Mouse (Mus musculus) lung, embryonic 16.5 days (tissue): ENCODE data around the gene Klhl4. TPM values are rescaled to one million over a fixed set of nuclear protein-coding genes. Genes with fewer than 3 reads are reported as not detected.

ENCODE experiments used
- ATAC-seq: fragments of 200-750 bp; cut with Nextera tagmentation; 2 replicates; pipeline ENCODE4 v1.8.0; 2017; ENCODE audit warnings: low read depth, mild to moderate bottlenecking, moderate library complexity
- H3K27ac ChIP-seq: fragments of 300-500 bp; sonication (generic); 2 replicates; pipeline ENCODE4 v1.5.1; 2014; ENCODE audit warnings: mild to moderate bottlenecking, control low read depth, low read length
- H3K27me3 ChIP-seq: fragments of 300-500 bp; sonication (generic); 2 replicates; pipeline ENCODE4 v1.6.1; 2014; ENCODE audit warnings: low read depth, low read length, mixed read lengths; ENCODE audit not compliant: control insufficient read depth, insufficient read depth
- H3K36me3 ChIP-seq: fragments of 300-500 bp; sonication (generic); 2 replicates; pipeline ENCODE4 v1.6.1; 2014; ENCODE audit warnings: low read length; ENCODE audit not compliant: control insufficient read depth, insufficient read depth
- H3K4me1 ChIP-seq: fragments of 300-500 bp; sonication (generic); replicated peaks from 2 replicates; pipeline ENCODE4 v1.6.1; 2014; ENCODE audit warnings: low read length, mixed read lengths; ENCODE audit not compliant: control insufficient read depth, insufficient read depth
- H3K4me2 ChIP-seq: fragments of 300-500 bp; sonication (generic); 2 replicates; pipeline ENCODE4 v1.6.1; 2014; ENCODE audit warnings: low read depth, low read length, control low read depth
- H3K4me3 ChIP-seq: fragments of 300-500 bp; sonication (generic); 2 replicates; pipeline ENCODE4 v1.5.1; 2014; ENCODE audit warnings: mild to moderate bottlenecking, low read length, control low read depth
- H3K9ac ChIP-seq: fragments of 300-500 bp; sonication (generic); 2 replicates; pipeline ENCODE4 v1.6.1; 2014; ENCODE audit warnings: low read length, control low read depth
- H3K9me3 ChIP-seq: fragments of 300-500 bp; sonication (generic); 2 replicates; pipeline ENCODE4 v1.6.1; 2016; ENCODE audit warnings: low read length; ENCODE audit not compliant: control insufficient read depth
- WGBS: fragments of 180-500 bp; shearing (Covaris S2); extraction: QIAGEN DNeasy Blood & Tissue Kit; methylation state at CpG from one replicate; pipeline ENCODE4 v1.1.7; 2014; 5-methylcytosine and 5-hydroxymethylcytosine counted together
- polyA plus RNA-seq: library from polyadenylated mRNA; unstranded; fragments of >200 nt; fragmentation: Nextera tagmentation; extraction: Ambion mirVana; gene quantifications from 2 replicates; pipeline ENCODE4 v1.2.1, GENCODE M21; 2015

The Klhl4 gene
- 19.3 and 21.6 TPM in 2 replicates for polyA plus RNA-seq

DNA sequence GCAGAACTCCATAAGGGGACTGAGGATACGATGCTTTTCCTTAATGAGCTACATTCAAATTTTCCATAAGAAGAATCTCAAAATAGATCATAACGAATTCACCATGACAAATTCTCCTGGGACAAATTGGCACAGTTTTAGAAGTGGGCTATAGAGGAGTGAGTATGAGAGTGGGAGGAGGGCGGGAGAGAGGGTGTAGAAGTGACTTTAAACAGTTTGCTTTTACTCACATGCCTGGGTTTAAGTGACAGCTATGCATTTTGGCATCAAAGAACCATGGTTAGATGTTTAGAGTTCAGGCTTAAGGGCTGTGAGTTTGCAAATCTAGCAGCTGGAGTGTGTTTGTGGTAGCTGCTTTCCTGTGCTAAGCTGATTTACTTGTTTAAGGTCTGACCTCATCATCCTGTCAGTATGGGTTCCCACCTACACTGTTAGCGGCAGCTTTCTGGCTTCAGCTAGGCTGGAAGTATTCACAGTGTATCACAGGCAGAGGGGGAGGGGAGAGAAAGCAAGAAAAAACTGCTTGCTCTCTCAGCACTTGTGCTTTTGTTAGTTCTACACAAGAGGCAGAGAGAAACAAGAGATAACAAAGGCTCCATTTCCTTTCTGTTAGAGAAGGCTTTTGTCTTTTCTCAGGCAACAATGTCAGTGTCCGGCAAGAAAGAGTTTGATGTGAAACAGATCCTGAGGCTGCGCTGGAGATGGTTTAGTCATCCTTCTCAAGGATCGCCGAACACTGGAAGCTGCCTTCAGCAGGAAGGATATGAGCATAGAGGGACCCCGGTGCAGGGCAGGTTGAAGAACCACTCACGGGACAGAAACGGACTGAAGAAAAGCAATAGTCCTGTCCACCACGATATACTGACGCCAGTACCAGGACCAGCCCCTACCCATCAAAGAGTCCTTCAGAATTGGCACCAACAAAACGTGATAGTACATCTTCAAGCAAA lies at the start of gene Klhl4:
TSS of gene Klhl4 (plus strand) at position 552 of the 950 bp plus-strand sequence.
- no peaks in the 10 kb centered on the region for H3K36me3 ChIP-seq
- peak; percentile 75 for ATAC-seq
- peak within 1 kb of the TSS; percentile 4 for H3K4me2 ChIP-seq
- no peaks in the 10 kb centered on the region for H3K4me1 ChIP-seq
- no peaks in the 10 kb centered on the region for H3K27me3 ChIP-seq
- 0 out of 2 replicates have a peak within 1 kb of the TSS, but pooled peaks have one; percentile 3 for H3K9ac ChIP-seq
- 29% methylated on average over 14 of the region's 14 CpGs for WGBS
- H3K27ac ChIP-seq = peak within 1 kb of the TSS; percentile 51
- no peaks in the 10 kb centered on the region for H3K9me3 ChIP-seq
- peak within 1 kb of the TSS; percentile 37 for H3K4me3 ChIP-seq

DNA sequence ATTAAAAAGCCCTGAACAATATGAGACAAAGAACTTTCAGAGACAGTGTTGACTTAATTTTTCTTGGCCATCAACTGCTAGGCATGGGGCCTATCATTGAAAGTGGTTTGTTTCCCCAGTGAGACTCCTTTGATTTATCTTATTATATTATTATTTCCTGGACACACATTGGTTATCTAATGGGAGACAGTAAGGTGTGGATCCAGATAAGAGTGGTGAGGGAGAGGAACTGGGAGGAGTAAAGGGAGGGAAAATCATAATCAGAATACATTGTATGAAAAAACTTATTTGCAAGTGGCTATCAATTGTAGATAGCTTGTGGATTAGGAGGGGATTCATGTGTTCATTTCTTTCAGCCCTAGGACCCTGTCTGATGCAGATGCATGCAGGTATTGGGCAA lies 10.0 kb downstream of the Klhl4 start:
- Histone ChIP-seq H3K4me2 (no peak overlapping the region), H3K27me3 (no peaks in the 10 kb centered on the region), H3K27ac (no peak overlapping the region), H3K36me3 (no peaks in the 10 kb centered on the region), H3K4me1 (no peaks in the 10 kb centered on the region), H3K9ac (no peak overlapping the region), H3K4me3 (no peak overlapping the region), H3K9me3 (no peaks in the 10 kb centered on the region)
- ATAC-seq = no peak

DNA sequence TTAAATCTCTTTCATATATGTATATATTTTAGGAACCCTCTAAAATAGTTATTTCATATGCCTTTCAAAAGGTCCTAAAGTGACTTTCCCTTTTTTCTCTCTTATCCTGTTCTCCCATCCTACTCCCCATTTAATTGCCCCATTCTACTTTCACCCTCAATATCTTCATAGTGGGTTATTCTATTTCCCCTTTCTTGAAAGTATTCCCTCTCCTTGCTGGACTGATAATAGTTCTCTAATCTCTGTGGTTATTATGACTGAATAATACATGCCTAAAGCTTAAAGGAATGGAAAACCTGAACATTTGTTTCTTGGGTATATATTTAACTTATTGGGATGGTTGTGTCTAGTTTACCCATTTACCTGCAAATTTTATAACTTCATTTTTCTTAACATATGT lies 12.6 kb downstream of the Klhl4 start:
- Histone ChIP-seq H3K9me3 (no peaks in the 10 kb centered on the region), H3K27me3 (no peaks in the 10 kb centered on the region), H3K36me3 (no peaks in the 10 kb centered on the region), H3K27ac (no peak overlapping the region), H3K9ac (no peak overlapping the region), H3K4me2 (no peak overlapping the region), H3K4me1 (no peaks in the 10 kb centered on the region), H3K4me3 (no peak overlapping the region)
- ATAC-seq = no peak

DNA sequence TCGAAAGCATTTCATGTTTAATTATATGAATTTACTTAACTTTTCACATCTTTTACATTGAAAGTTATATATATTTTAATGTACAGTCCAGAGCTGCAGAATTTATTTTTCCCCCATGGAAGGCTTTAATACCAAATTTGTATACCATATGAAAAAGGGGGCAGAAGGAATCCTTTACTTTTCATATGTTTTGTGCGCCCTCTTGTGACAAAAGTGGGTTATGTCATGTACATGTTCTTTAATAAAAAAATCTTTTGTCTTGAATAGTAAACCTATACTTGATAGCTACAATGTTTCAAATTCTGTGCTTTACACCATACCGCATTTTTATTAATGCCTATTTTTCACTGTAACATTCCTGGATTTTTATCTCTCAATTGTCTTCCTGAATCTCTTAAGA lies 84.0 kb downstream of the Klhl4 start:
- Histone ChIP-seq H3K4me1 (no peaks in the 10 kb centered on the region), H3K27ac (no peak overlapping the region), H3K36me3 (no peaks in the 10 kb centered on the region), H3K27me3 (no peaks in the 10 kb centered on the region), H3K9me3 (no peaks in the 10 kb centered on the region), H3K4me3 (no peak overlapping the region), H3K9ac (no peak overlapping the region), H3K4me2 (no peak overlapping the region)
- WGBS = 35% methylated on average over 3 of the region's 3 CpGs
- ATAC-seq = no peak

DNA sequence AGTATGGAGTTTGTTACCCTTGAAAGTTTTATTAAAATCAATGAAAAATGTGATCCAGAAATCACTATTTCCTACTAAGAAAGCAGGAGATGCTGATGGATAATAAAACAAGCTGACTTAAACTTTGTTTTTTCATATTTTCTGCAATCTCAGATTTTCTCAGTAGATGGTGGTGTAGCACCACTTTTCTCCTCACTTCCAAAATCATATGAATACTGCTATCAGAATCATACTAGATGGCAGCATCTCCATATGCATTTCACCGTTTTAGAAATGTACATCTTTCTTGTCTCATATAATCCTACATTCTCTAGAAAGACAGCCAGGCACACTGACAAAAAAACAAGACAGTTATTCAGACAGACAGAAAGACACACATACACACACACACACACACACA lies 108.2 kb downstream of the Klhl4 start:
- H3K27ac ChIP-seq = no peak overlapping the region
- no peak for ATAC-seq
- WGBS = 40% methylated on average over 1 of the region's 1 CpGs
- H3K27me3 ChIP-seq = no peaks in the 10 kb centered on the region
- no peak overlapping the region for H3K9ac ChIP-seq
- H3K9me3 ChIP-seq = no peaks in the 10 kb centered on the region
- no peak overlapping the region for H3K4me2 ChIP-seq
- no peak overlapping the region for H3K4me3 ChIP-seq
- no peaks in the 10 kb centered on the region for H3K4me1 ChIP-seq
- H3K36me3 ChIP-seq = no peaks in the 10 kb centered on the region
